Mouse (Mus musculus): ENCODE data around the gene Hist2h2be. TPM values are rescaled to one million over a fixed set of nuclear protein-coding genes. Genes with fewer than 3 reads are reported as not detected.

Gene Hist2h2be
- polyA plus RNA-seq, 1 experiment from 2014 or later: 8.7 TPM

- no peak overlapping the region for H3K4me3 ChIP-seq (replicated peaks; ENCODE audit: low read depth, low read length)
- no peak overlapping the region for H3K4me2 ChIP-seq (ENCODE audit: low read length)
- DNase-seq (ENCODE audit: low spot score) (no peak), ATAC-seq (replicated peaks; ENCODE audit: low FRiP score, low read depth) (no peak)
- H3K27ac ChIP-seq: no peak overlapping the region
- no peaks in the 10 kb centered on the region for H3K9me3 ChIP-seq (replicated peaks; ENCODE audit: low read length)
- no peak overlapping the region for H3K9ac ChIP-seq (ENCODE audit: low read depth, low read length)
- peaks cover 34% of the 10 kb centered on the region for H3K36me3 ChIP-seq (ENCODE audit: insufficient read depth, low read length)
- no peaks in the 10 kb centered on the region for H3K27me3 ChIP-seq (ENCODE audit: insufficient read depth, low read length)
- peaks cover 20% of the 10 kb centered on the region for H3K4me1 ChIP-seq (replicated peaks; ENCODE audit: insufficient read depth, low read length)
- no peak for TF ChIP-seq CTCF (IDR thresholded peaks at IDR 0.05; ENCODE audit: low read depth)
- 91% methylated on average over 6 of the region's 6 CpGs for WGBS
These were observed 45.7 kb upstream of the Hist2h2be start for GRCm38 (mm10) chr3:96175251-96175650.

- Histone ChIP-seq H3K9ac (ENCODE audit: low read depth, low read length) (no peak overlapping the region), H3K36me3 (ENCODE audit: insufficient read depth, low read length) (peaks cover 34% of the 10 kb centered on the region), H3K27ac (no peak overlapping the region), H3K4me2 (ENCODE audit: low read length) (no peak overlapping the region), H3K4me3 (replicated peaks; ENCODE audit: low read depth, low read length) (no peak overlapping the region), H3K9me3 (replicated peaks; ENCODE audit: low read length) (no peaks in the 10 kb centered on the region), H3K4me1 (replicated peaks; ENCODE audit: insufficient read depth, low read length) (peaks cover 20% of the 10 kb centered on the region; the same call in 1 of the 2 replicates), H3K27me3 (ENCODE audit: insufficient read depth, low read length) (no peaks in the 10 kb centered on the region)
- WGBS: 96% methylated on average over 4 of the region's 4 CpGs
- TF ChIP-seq CTCF (IDR thresholded peaks at IDR 0.05; ENCODE audit: low read depth): no peak
- DNase-seq (ENCODE audit: low spot score): no peak
- no peak for ATAC-seq (replicated peaks; ENCODE audit: low FRiP score, low read depth)
These were observed 42.5 kb upstream of the Hist2h2be start for GRCm38 (mm10) chr3:96178427-96178826.

GRCm38 (mm10) chr3:96178902-96179301 is 42.0 kb upstream of the Hist2h2be start:
- Histone ChIP-seq H3K27ac (no peak overlapping the region), H3K9me3 (replicated peaks; ENCODE audit: low read length) (no peaks in the 10 kb centered on the region), H3K4me3 (replicated peaks; ENCODE audit: low read depth, low read length) (no peak overlapping the region), H3K4me1 (replicated peaks; ENCODE audit: insufficient read depth, low read length) (peaks cover 20% of the 10 kb centered on the region; the same call in 1 of the 2 replicates), H3K4me2 (ENCODE audit: low read length) (no peak overlapping the region), H3K9ac (ENCODE audit: low read depth, low read length) (no peak overlapping the region), H3K27me3 (ENCODE audit: insufficient read depth, low read length) (no peaks in the 10 kb centered on the region), H3K36me3 (ENCODE audit: insufficient read depth, low read length) (peaks cover 34% of the 10 kb centered on the region)
- DNase-seq (ENCODE audit: low spot score): no peak
- 86% methylated on average over 2 of the region's 2 CpGs for WGBS
- ATAC-seq (replicated peaks; ENCODE audit: low FRiP score, low read depth): no peak
- no peak for TF ChIP-seq CTCF (IDR thresholded peaks at IDR 0.05; ENCODE audit: low read depth)

GRCm38 (mm10) chr3:96179531-96179930 is 41.4 kb upstream of the Hist2h2be start:
- H3K27me3 ChIP-seq (ENCODE audit: insufficient read depth, low read length): no peaks in the 10 kb centered on the region
- peaks cover 15% of the 10 kb centered on the region; the same call in 1 of the 2 replicates for H3K4me1 ChIP-seq (replicated peaks; ENCODE audit: insufficient read depth, low read length)
- 59% methylated on average over 4 of the region's 4 CpGs for WGBS
- no peak overlapping the region for H3K27ac ChIP-seq
- DNase-seq (ENCODE audit: low spot score): no peak
- H3K9me3 ChIP-seq (replicated peaks; ENCODE audit: low read length): no peaks in the 10 kb centered on the region
- no peak overlapping the region for H3K9ac ChIP-seq (ENCODE audit: low read depth, low read length)
- no peak overlapping the region for H3K4me2 ChIP-seq (ENCODE audit: low read length)
- H3K36me3 ChIP-seq (ENCODE audit: insufficient read depth, low read length): peaks cover 31% of the 10 kb centered on the region
- ATAC-seq (replicated peaks; ENCODE audit: low FRiP score, low read depth): no peak
- TF ChIP-seq CTCF (IDR thresholded peaks at IDR 0.05; ENCODE audit: low read depth): no peak
- H3K4me3 ChIP-seq (replicated peaks; ENCODE audit: low read depth, low read length): no peak overlapping the region

- DNase-seq (ENCODE audit: low spot score) (peak; percentile 59), ATAC-seq (replicated peaks; ENCODE audit: low FRiP score, low read depth) (peak; percentile 57)
- Histone ChIP-seq H3K4me2 (ENCODE audit: low read length) (peak within 1 kb of the TSS; percentile 82), H3K27ac (peak within 1 kb of the TSS; percentile 15; the same call in 1 of the 2 replicates), H3K9me3 (replicated peaks; ENCODE audit: low read length) (no peaks in the 10 kb centered on the region), H3K9ac (ENCODE audit: low read depth, low read length) (peak within 1 kb of the TSS; percentile 65), H3K4me1 (replicated peaks; ENCODE audit: insufficient read depth, low read length) (peaks cover 15% of the 10 kb centered on the region; the same call in 1 of the 2 replicates), H3K4me3 (replicated peaks; ENCODE audit: low read depth, low read length) (peak within 1 kb of the TSS; percentile 56), H3K27me3 (ENCODE audit: insufficient read depth, low read length) (no peaks in the 10 kb centered on the region), H3K36me3 (ENCODE audit: insufficient read depth, low read length) (peaks cover 20% of the 10 kb centered on the region)
- 2% methylated on average over 18 of the region's 23 CpGs for WGBS
- no peak for TF ChIP-seq CTCF (IDR thresholded peaks at IDR 0.05; ENCODE audit: low read depth)
These were observed 40.0 kb upstream of the Hist2h2be start, which contains the start of gene Sv2a for GRCm38 (mm10) chr3:96180727-96181477. TSS of gene Sv2a (plus strand) at chr3:96181151.

GRCm38 (mm10) chr3:96181510-96182381 is 39.2 kb upstream of the Hist2h2be start:
- ATAC-seq (replicated peaks; ENCODE audit: low FRiP score, low read depth) (peak; percentile 30; the same call in 1 of the 2 replicates), DNase-seq (ENCODE audit: low spot score) (no peak)
- Histone ChIP-seq H3K9me3 (replicated peaks; ENCODE audit: low read length) (no peaks in the 10 kb centered on the region), H3K36me3 (ENCODE audit: insufficient read depth, low read length) (peaks cover 12% of the 10 kb centered on the region), H3K9ac (ENCODE audit: low read depth, low read length) (peak overlapping the region; percentile 42), H3K27me3 (ENCODE audit: insufficient read depth, low read length) (no peaks in the 10 kb centered on the region), H3K4me3 (replicated peaks; ENCODE audit: low read depth, low read length) (peak overlapping the region; percentile 56), H3K4me2 (ENCODE audit: low read length) (peak overlapping the region; percentile 82), H3K4me1 (replicated peaks; ENCODE audit: insufficient read depth, low read length) (peaks cover 15% of the 10 kb centered on the region; the same call in 1 of the 2 replicates), H3K27ac (peak overlapping the region; percentile 15; the same call in 1 of the 2 replicates)
- whole genome bisulfite sequencing: 37% methylated on average over 12 of the region's 12 CpGs
- no peak for TF ChIP-seq CTCF (IDR thresholded peaks at IDR 0.05; ENCODE audit: low read depth)

All from kidney, postnatal 0 days (tissue).